Mouse (Mus musculus): ENCODE data around the gene Ddah2. TPM values are rescaled to one million over a fixed set of nuclear protein-coding genes. Genes with fewer than 3 reads are reported as not detected.
A peak's percentile ranks its signal among the peaks of the same experiment; 100 is the strongest.

Ddah2 gene
- polyA plus RNA-seq, 1 experiment from 2014 or later = 543 TPM

- Histone ChIP-seq H3K4me2 (ENCODE audit: low read depth, low read length) (peak within 1 kb of the TSS; percentile 60), H3K9ac (replicated peaks; ENCODE audit: low read length) (peak within 1 kb of the TSS; percentile 46), H3K27ac (replicated peaks; ENCODE audit: low read depth, low read length) (no peak within 1 kb of the TSS), H3K4me3 (ENCODE audit: low read depth, low read length) (peak within 1 kb of the TSS; percentile 27), H3K27me3 (ENCODE audit: control insufficient read depth, insufficient read depth, low read length) (peaks cover 14% of the 10 kb centered on the region), H3K9me3 (replicated peaks; ENCODE audit: control insufficient read depth, low read length) (no peaks in the 10 kb centered on the region), H3K36me3 (replicated peaks; ENCODE audit: control insufficient read depth, insufficient read depth, low read depth, low read length) (peaks cover 6% of the 10 kb centered on the region), H3K4me1 (ENCODE audit: control insufficient read depth, insufficient read depth, low read length) (peaks cover 4% of the 10 kb centered on the region; the same call in 1 of the 2 replicates)
- no peak for DNase-seq (ENCODE audit: low spot score)
- 44% methylated on average over 10 of the region's 10 CpGs for WGBS
- no peak for ATAC-seq (replicated peaks; ENCODE audit: insufficient number of reproducible peaks, low FRiP score, low TSS enrichment, low read depth)
Measured at GRCm38 (mm10) chr17:35066084-35066483, 7.2 kb downstream of the Ddah2 start, which contains the start of gene Mpig6b. Gene Mpig6b, minus strand, starts transcription at chr17:35066184.

- Histone ChIP-seq H3K27me3 (ENCODE audit: control insufficient read depth, insufficient read depth, low read length) (peaks cover 14% of the 10 kb centered on the region), H3K36me3 (replicated peaks; ENCODE audit: control insufficient read depth, insufficient read depth, low read depth, low read length) (no peaks in the 10 kb centered on the region), H3K4me3 (ENCODE audit: low read depth, low read length) (no peak overlapping the region), H3K4me2 (ENCODE audit: low read depth, low read length) (no peak overlapping the region; the same call in 1 of the 2 replicates), H3K9me3 (replicated peaks; ENCODE audit: control insufficient read depth, low read length) (no peaks in the 10 kb centered on the region), H3K4me1 (ENCODE audit: control insufficient read depth, insufficient read depth, low read length) (peaks cover 4% of the 10 kb centered on the region; the same call in 1 of the 2 replicates), H3K27ac (replicated peaks; ENCODE audit: low read depth, low read length) (no peak overlapping the region), H3K9ac (replicated peaks; ENCODE audit: low read length) (no peak overlapping the region)
- DNase-seq (ENCODE audit: low spot score) (no peak), ATAC-seq (replicated peaks; ENCODE audit: insufficient number of reproducible peaks, low FRiP score, low TSS enrichment, low read depth) (no peak)
- 82% methylated on average over 17 of the region's 17 CpGs for WGBS
Measured at GRCm38 (mm10) chr17:35068213-35068914, 9.5 kb downstream of the Ddah2 start.

GRCm38 (mm10) chr17:35070556-35071229 is 11.9 kb downstream of the Ddah2 start:
- Histone ChIP-seq H3K36me3 (replicated peaks; ENCODE audit: control insufficient read depth, insufficient read depth, low read depth, low read length) (no peaks in the 10 kb centered on the region), H3K4me2 (ENCODE audit: low read depth, low read length) (no peak overlapping the region), H3K27ac (replicated peaks; ENCODE audit: low read depth, low read length) (no peak overlapping the region), H3K9ac (replicated peaks; ENCODE audit: low read length) (no peak overlapping the region), H3K4me3 (ENCODE audit: low read depth, low read length) (no peak overlapping the region), H3K27me3 (ENCODE audit: control insufficient read depth, insufficient read depth, low read length) (peaks cover 9% of the 10 kb centered on the region), H3K4me1 (ENCODE audit: control insufficient read depth, insufficient read depth, low read length) (no peaks in the 10 kb centered on the region), H3K9me3 (replicated peaks; ENCODE audit: control insufficient read depth, low read length) (no peaks in the 10 kb centered on the region)
- DNase-seq (ENCODE audit: low spot score) = no peak
- ATAC-seq (replicated peaks; ENCODE audit: insufficient number of reproducible peaks, low FRiP score, low TSS enrichment, low read depth) = no peak
- 50% methylated on average over 6 of the region's 6 CpGs for WGBS

- H3K9ac ChIP-seq (replicated peaks; ENCODE audit: low read length) = no peak overlapping the region
- ATAC-seq (replicated peaks; ENCODE audit: insufficient number of reproducible peaks, low FRiP score, low TSS enrichment, low read depth) (no peak), DNase-seq (ENCODE audit: low spot score) (no peak)
- H3K27me3 ChIP-seq (ENCODE audit: control insufficient read depth, insufficient read depth, low read length) = peaks cover 6% of the 10 kb centered on the region
- peaks cover 2% of the 10 kb centered on the region; the same call in 1 of the 2 replicates for H3K4me1 ChIP-seq (ENCODE audit: control insufficient read depth, insufficient read depth, low read length)
- H3K36me3 ChIP-seq (replicated peaks; ENCODE audit: control insufficient read depth, insufficient read depth, low read depth, low read length) = no peaks in the 10 kb centered on the region
- H3K4me3 ChIP-seq (ENCODE audit: low read depth, low read length) = no peak overlapping the region
- H3K27ac ChIP-seq (replicated peaks; ENCODE audit: low read depth, low read length) = no peak overlapping the region; the same call in 1 of the 2 replicates
- H3K4me2 ChIP-seq (ENCODE audit: low read depth, low read length) = no peak overlapping the region
- WGBS = 81% methylated on average over 9 of the region's 9 CpGs
- H3K9me3 ChIP-seq (replicated peaks; ENCODE audit: control insufficient read depth, low read length) = no peaks in the 10 kb centered on the region
Measured at GRCm38 (mm10) chr17:35071454-35071853, 12.6 kb downstream of the Ddah2 start.

GRCm38 (mm10) chr17:35074097-35074496 is 15.3 kb downstream of the Ddah2 start:
- no peak overlapping the region for H3K4me2 ChIP-seq (ENCODE audit: low read depth, low read length)
- 49% methylated on average over 16 of the region's 17 CpGs for WGBS
- no peak overlapping the region for H3K27ac ChIP-seq (replicated peaks; ENCODE audit: low read depth, low read length)

GRCm38 (mm10) chr17:35076507-35077176 is 17.8 kb downstream of the Ddah2 start, which contains the start of gene Ly6g6e:
Gene Ly6g6e, plus strand, starts transcription at chr17:35076902.
- Histone ChIP-seq H3K9me3 (replicated peaks; ENCODE audit: control insufficient read depth, low read length) (no peaks in the 10 kb centered on the region), H3K27me3 (ENCODE audit: control insufficient read depth, insufficient read depth, low read length) (no peaks in the 10 kb centered on the region), H3K27ac (replicated peaks; ENCODE audit: low read depth, low read length) (no peak within 1 kb of the TSS), H3K36me3 (replicated peaks; ENCODE audit: control insufficient read depth, insufficient read depth, low read depth, low read length) (no peaks in the 10 kb centered on the region), H3K9ac (replicated peaks; ENCODE audit: low read length) (peak within 1 kb of the TSS; percentile 26), H3K4me2 (ENCODE audit: low read depth, low read length) (peak within 1 kb of the TSS; percentile 7; the same call in 1 of the 2 replicates), H3K4me1 (ENCODE audit: control insufficient read depth, insufficient read depth, low read length) (peaks cover 9% of the 10 kb centered on the region), H3K4me3 (ENCODE audit: low read depth, low read length) (no peak within 1 kb of the TSS)
- no peak for ATAC-seq (replicated peaks; ENCODE audit: insufficient number of reproducible peaks, low FRiP score, low TSS enrichment, low read depth)
- peak; percentile 43 for DNase-seq (ENCODE audit: low spot score)
- WGBS = 15% methylated on average over 10 of the region's 10 CpGs

More at GRCm38 (mm10) chr17:35074097-35074496, 15.3 kb downstream of the Ddah2 start:
- no peaks in the 10 kb centered on the region for H3K27me3 ChIP-seq (ENCODE audit: control insufficient read depth, insufficient read depth, low read length)
- DNase-seq (ENCODE audit: low spot score) (no peak), ATAC-seq (replicated peaks; ENCODE audit: insufficient number of reproducible peaks, low FRiP score, low TSS enrichment, low read depth) (no peak)
- H3K9ac ChIP-seq (replicated peaks; ENCODE audit: low read length) = no peak overlapping the region
- H3K4me1 ChIP-seq (ENCODE audit: control insufficient read depth, insufficient read depth, low read length) = peaks cover 9% of the 10 kb centered on the region
- no peaks in the 10 kb centered on the region for H3K9me3 ChIP-seq (replicated peaks; ENCODE audit: control insufficient read depth, low read length)
- H3K36me3 ChIP-seq (replicated peaks; ENCODE audit: control insufficient read depth, insufficient read depth, low read depth, low read length) = no peaks in the 10 kb centered on the region
- H3K4me3 ChIP-seq (ENCODE audit: low read depth, low read length) = no peak overlapping the region

GRCm38 (mm10) chr17:35077285-35077684 is 18.4 kb downstream of the Ddah2 start:
- WGBS = 50% methylated on average over 2 of the region's 2 CpGs
- H3K9ac ChIP-seq (replicated peaks; ENCODE audit: low read length) = peak overlapping the region; percentile 6; the same call in 1 of the 2 replicates
- H3K4me2 ChIP-seq (ENCODE audit: low read depth, low read length) = no peak overlapping the region
- H3K9me3 ChIP-seq (replicated peaks; ENCODE audit: control insufficient read depth, low read length) = no peaks in the 10 kb centered on the region
- peaks cover 9% of the 10 kb centered on the region for H3K4me1 ChIP-seq (ENCODE audit: control insufficient read depth, insufficient read depth, low read length)
- H3K27me3 ChIP-seq (ENCODE audit: control insufficient read depth, insufficient read depth, low read length) = no peaks in the 10 kb centered on the region
- H3K4me3 ChIP-seq (ENCODE audit: low read depth, low read length) = no peak overlapping the region
- no peak for DNase-seq (ENCODE audit: low spot score)
- no peaks in the 10 kb centered on the region for H3K36me3 ChIP-seq (replicated peaks; ENCODE audit: control insufficient read depth, insufficient read depth, low read depth, low read length)
- H3K27ac ChIP-seq (replicated peaks; ENCODE audit: low read depth, low read length) = no peak overlapping the region
- no peak for ATAC-seq (replicated peaks; ENCODE audit: insufficient number of reproducible peaks, low FRiP score, low TSS enrichment, low read depth)
